ENCODE assay signal across 8 mouse cellular contexts in the genomic region with DNA sequence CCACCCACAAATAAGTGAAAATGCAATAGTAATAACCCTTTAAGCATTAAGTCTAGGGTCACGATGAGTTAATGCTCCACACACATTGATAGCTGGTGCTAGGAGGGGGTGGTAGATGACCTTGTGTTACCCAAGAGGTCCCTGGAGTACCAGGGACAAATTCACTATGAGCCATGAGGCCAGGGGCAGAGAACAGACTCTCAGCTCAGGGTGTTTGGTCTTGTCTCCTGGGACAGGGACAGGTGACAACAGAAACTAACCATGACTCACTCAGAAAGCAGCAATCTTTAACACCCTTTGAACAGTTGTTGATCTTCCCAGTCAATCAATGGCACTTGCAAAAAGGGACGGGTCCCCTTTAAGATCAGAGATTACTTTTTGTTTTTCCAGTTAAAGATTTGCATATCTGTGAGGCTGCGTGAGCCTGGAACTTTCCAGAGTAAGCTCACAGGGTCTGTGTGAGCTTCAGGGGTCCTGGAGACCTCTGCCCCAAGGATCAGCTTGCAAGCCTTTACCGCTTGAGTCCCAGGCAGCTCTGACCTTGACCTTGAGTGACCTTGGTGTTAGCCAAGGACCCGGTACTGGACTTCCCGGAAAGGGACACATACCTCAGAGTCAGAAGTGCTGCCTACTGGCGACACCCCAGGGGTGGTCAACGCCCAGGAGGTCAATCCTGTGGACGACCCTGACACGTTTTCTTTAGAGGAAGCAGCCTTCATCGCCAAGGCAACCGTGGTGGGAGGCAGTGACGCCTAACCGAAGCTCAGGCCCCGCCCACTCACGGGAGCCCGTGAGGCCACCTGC. TPM values are rescaled to one million over a fixed set of nuclear protein-coding genes. Genes with fewer than 3 reads are reported as not detected.
DNase-seq lines count a peak whose midpoint lies in the region; ATAC-seq and TF ChIP-seq lines count a peak whose summit lies in the region.

A gene (minus strand): TSS at position 758 of the 804 bp plus-strand sequence.

- peak within 1 kb of the TSS; percentile 62 for H3K4me2 ChIP-seq in hindbrain, embryonic 14.5 days (replicated peaks)
- peak within 1 kb of the TSS; percentile 54 for H3K4me2 ChIP-seq in lung, postnatal 0 days (replicated peaks; ENCODE audit: low read depth, low read length)

- H3K4me3 ChIP-seq in brown adipose tissue, adult 24 weeks (ENCODE audit: insufficient read depth, low read depth, low read length), result peak within 1 kb of the TSS; percentile 62
- H3K4me3 ChIP-seq in hindbrain, embryonic 14.5 days (replicated peaks; ENCODE audit: low read length), result peak within 1 kb of the TSS; percentile 29
- peak within 1 kb of the TSS; percentile 38 for H3K4me3 ChIP-seq in lung, postnatal 0 days (ENCODE audit: low read depth, low read length)

- H3K9ac ChIP-seq in hindbrain, embryonic 14.5 days, result peak within 1 kb of the TSS; percentile 28; the same call in 1 of the 2 replicates
- peak within 1 kb of the TSS; percentile 27 for H3K9ac ChIP-seq in lung, postnatal 0 days (replicated peaks; ENCODE audit: low read depth)

- peak; percentile 56 for DNase-seq in forelimb bud, embryonic 11.5 days (ENCODE audit: low read depth, low spot score)
- DNase-seq in hindbrain, embryonic 14.5 days (ENCODE audit: low spot score), result peak; percentile 59
- DNase-seq in layer of hippocampus, postnatal 25 days (ENCODE audit: extremely low spot score in 1 of 2, low spot score in 1 of 2), result peak; percentile 26 to 29
- DNase-seq in lung, postnatal 0 days (ENCODE audit: low spot score), result peak; percentile 69
- peak; percentile 35 for DNase-seq in ovary, postnatal 10 days (ENCODE audit: low spot score)
- peak; percentile 70 to 78 for DNase-seq in thymus, postnatal 10 days (ENCODE audit: low spot score in 2 of 2)

- no peaks in the 10 kb centered on the region for H3K36me3 ChIP-seq in hindbrain, embryonic 14.5 days (replicated peaks; ENCODE audit: control insufficient read depth, insufficient read depth)
- no peaks in the 10 kb centered on the region for H3K36me3 ChIP-seq in lung, postnatal 0 days (ENCODE audit: insufficient read depth, low read length)

- peaks cover 7% of the 10 kb centered on the region; the same call in 1 of the 2 replicates for H3K4me1 ChIP-seq in brown adipose tissue, adult 24 weeks (ENCODE audit: control insufficient read depth, insufficient read depth, insufficient read length, low read length)
- peaks cover 20% of the 10 kb centered on the region for H3K4me1 ChIP-seq in hindbrain, embryonic 14.5 days (replicated peaks; ENCODE audit: control insufficient read depth, insufficient read depth, low read length)
- peaks cover 9% of the 10 kb centered on the region; the same call in 1 of the 2 replicates for H3K4me1 ChIP-seq in lung, postnatal 0 days (ENCODE audit: insufficient read depth, low read depth, low read length)

- no peaks in the 10 kb centered on the region for H3K27me3 ChIP-seq in hindbrain, embryonic 14.5 days (ENCODE audit: control insufficient read depth, insufficient read depth, low read length)
- no peaks in the 10 kb centered on the region for H3K27me3 ChIP-seq in lung, postnatal 0 days (replicated peaks; ENCODE audit: insufficient read depth, low read length)

- peak; percentile 88 for ATAC-seq in CD4-positive, CD25-positive, alpha-beta regulatory T cell, adult 4 months
- ATAC-seq in hindbrain, embryonic 14.5 days (ENCODE audit: low FRiP score), result peak; percentile 37; the same call in 1 of the 2 replicates
- ATAC-seq in lung, postnatal 0 days, result peak; percentile 76

- WGBS in hindbrain, embryonic 14.5 days, result 7% methylated on average over 17 of the region's 17 CpGs
- WGBS in lung, postnatal 0 days, result 8% methylated on average over 17 of the region's 17 CpGs

- H3K9me3 ChIP-seq in hindbrain, embryonic 14.5 days (ENCODE audit: control insufficient read depth, low read length), result no peaks in the 10 kb centered on the region
- no peaks in the 10 kb centered on the region for H3K9me3 ChIP-seq in lung, postnatal 0 days (ENCODE audit: low read length)

- TF ChIP-seq EP300 in lung, postnatal 0 days (IDR thresholded peaks at IDR 0.05), result no peak

- no peak for TF ChIP-seq CTCF in lung, postnatal 0 days (IDR thresholded peaks at IDR 0.05)

- H3K27ac ChIP-seq in brown adipose tissue, adult 24 weeks (replicated peaks; ENCODE audit: low read depth, low read length), result no peak within 1 kb of the TSS
- H3K27ac ChIP-seq in hindbrain, embryonic 14.5 days, result peak within 1 kb of the TSS; percentile 64
- H3K27ac ChIP-seq in lung, postnatal 0 days (ENCODE audit: low read length), result peak within 1 kb of the TSS; percentile 34; the same call in 1 of the 2 replicates

RNA-seq across cellular contexts. Expression of the gene that starts here (rescaled TPM):
- 1 to 10 TPM; 2.0 to 3.4 TPM for polyA plus RNA-seq in CD4-positive, CD25-positive, alpha-beta regulatory T cell, adult 4 months (2017; shearing (Covaris generic))
- 6.8 and 7.4 TPM in 2 replicates for polyA plus RNA-seq in brown adipose tissue, adult 24 weeks (2012; ENCODE audit: insufficient read depth, insufficient read length, missing spikeins)
- 1.9 and 2.7 TPM in 2 replicates for polyA plus RNA-seq in hindbrain, embryonic 14.5 days (2014; fragmentation: Nextera tagmentation; extraction: Ambion mirVana)
- 1 to 10 TPM; 2.3 to 3.0 TPM for total RNA-seq in layer of hippocampus, postnatal 25 days (2021)
- polyA plus RNA-seq in lung, postnatal 0 days (2015; fragmentation: Nextera tagmentation; extraction: Ambion mirVana), result 10.7 and 11.2 TPM in 2 replicates

Comparison
In these comparisons a context has a peak if more than half of its experiments do, and no peak if none do; other contexts are left out.
1. ATAC-seq: peak in every context shown above with its lines; median percentile 88 in CD4-positive, CD25-positive, alpha-beta regulatory T cell, adult 4 months; 76 in lung, postnatal 0 days; 37 in hindbrain, embryonic 14.5 days.